Mouse (Mus musculus) cerebellum, adult 2 months (tissue): ENCODE results near the gene Tmem63c.

Source experiments
- CTCF ChIP-seq: fragments of 200-500 bp; IDR thresholded peaks from 2 replicates; pipeline ENCODE4 v1.5.1; 2011; ENCODE audit warnings: low read depth, mild to moderate bottlenecking, control low read depth, low read length, moderate library complexity, borderline replicate concordance; ENCODE audit not compliant: insufficient read depth
- POLR2A ChIP-seq: fragments of 200-500 bp; IDR thresholded peaks from 2 replicates; pipeline ENCODE4 v1.6.1; 2011; ENCODE audit warnings: low read length, control low read depth, borderline replicate concordance; ENCODE audit not compliant: insufficient read depth

GRCm38 (mm10) chr12:87003606-87004005 is 17.5 kb upstream of the Tmem63c start:
- no peak for TF ChIP-seq CTCF
- TF ChIP-seq POLR2A = no peak
